Mouse (Mus musculus) megakaryocyte, embryonic 14.5 days (primary cell): ENCODE measurements around the gene Tor3a. TPM values are rescaled to one million over a fixed set of nuclear protein-coding genes. Genes with fewer than 3 reads are reported as not detected.
A peak's percentile ranks its signal among the peaks of the same experiment; 100 is the strongest.

Experiments used
- H3K27me3 ChIP-seq: replicated peaks from 2 replicates; pipeline ENCODE3; 2012; ENCODE audit warnings: inconsistent platforms
- H3K36me3 ChIP-seq: replicated peaks from 2 replicates; pipeline ENCODE3; 2012; ENCODE audit warnings: low read length, inconsistent platforms, mixed read lengths
- H3K4me1 ChIP-seq: 2 replicates; pipeline ENCODE4 v1.6.1; 2012; ENCODE audit warnings: inconsistent platforms
- H3K4me3 ChIP-seq: replicated peaks from 2 replicates; pipeline ENCODE3; 2012; ENCODE audit warnings: moderate library complexity, mild to moderate bottlenecking, inconsistent platforms
- H3K9me3 ChIP-seq: 2 replicates; pipeline ENCODE4 v1.6.1; 2012; ENCODE audit warnings: inconsistent platforms
- FLI1 ChIP-seq: IDR thresholded peaks from 2 replicates; pipeline ENCODE4 v1.6.1; 2012; ENCODE audit warnings: low read length, inconsistent platforms, mixed read lengths
- GATA1 ChIP-seq: IDR thresholded peaks from 3 replicates; pipeline ENCODE4 v1.6.1; 2012; ENCODE audit warnings: mixed read lengths, low read length, inconsistent platforms, borderline replicate concordance
- polyA plus RNA-seq: library from polyadenylated mRNA; stranded (reverse); fragments of >175 nt; gene quantifications from 2 replicates; pipeline ENCODE4 v1.2.3, GENCODE M21; 2012; ENCODE audit warnings: low replicate concordance; ENCODE audit not compliant: insufficient read depth

The Tor3a gene
- polyA plus RNA-seq, 1 experiment, result 18.1 TPM

GRCm38 (mm10) chr1:156639455-156639854 is 34.7 kb downstream of the Tor3a start:
- Histone ChIP-seq H3K36me3 (peaks cover 90% of the 10 kb centered on the region), H3K27me3 (no peaks in the 10 kb centered on the region), H3K9me3 (no peaks in the 10 kb centered on the region), H3K4me1 (peaks cover 29% of the 10 kb centered on the region), H3K4me3 (no peak overlapping the region)
- no peak for TF ChIP-seq GATA1
- TF ChIP-seq FLI1, result no peak

- no peaks in the 10 kb centered on the region for H3K9me3 ChIP-seq
- no peak overlapping the region for H3K4me3 ChIP-seq
- TF ChIP-seq GATA1 (no peak), FLI1 (no peak)
- no peaks in the 10 kb centered on the region for H3K27me3 ChIP-seq
- peaks cover 89% of the 10 kb centered on the region for H3K36me3 ChIP-seq
- H3K4me1 ChIP-seq, result peaks cover 10% of the 10 kb centered on the region
Observed at GRCm38 (mm10) chr1:156635148-156635547, 39.0 kb downstream of the Tor3a start.

GRCm38 (mm10) chr1:156633095-156633494 is 41.1 kb downstream of the Tor3a start:
- no peak for TF ChIP-seq FLI1
- TF ChIP-seq GATA1, result no peak
- Histone ChIP-seq H3K27me3 (no peaks in the 10 kb centered on the region), H3K36me3 (peaks cover 89% of the 10 kb centered on the region)

DNA sequence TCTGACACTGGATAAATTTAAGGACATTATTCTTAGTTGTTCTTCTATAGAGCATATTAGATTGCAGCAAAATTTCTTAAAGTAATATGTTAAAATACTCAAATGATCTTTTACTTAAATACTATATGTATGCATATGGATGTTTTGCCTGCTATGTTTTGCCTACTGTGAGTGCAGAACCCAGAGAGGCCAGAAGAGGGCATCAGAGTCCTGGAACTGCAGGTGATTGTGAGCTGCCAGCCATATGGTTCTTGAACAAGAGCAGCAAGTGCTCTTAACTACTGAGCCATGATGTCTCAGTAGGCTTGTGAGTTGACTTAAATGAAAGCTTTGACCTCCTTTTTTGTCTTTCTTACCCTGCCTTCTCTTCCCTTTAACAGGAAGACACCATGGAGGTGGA is 43.2 kb downstream of the Tor3a start:
- Histone ChIP-seq H3K27me3 (no peaks in the 10 kb centered on the region), H3K4me3 (no peak overlapping the region), H3K9me3 (no peaks in the 10 kb centered on the region), H3K36me3 (peaks cover 85% of the 10 kb centered on the region), H3K4me1 (0 out of 2 replicates have a peak, but pooled peaks cover 3% of the 10 kb centered on the region)
- TF ChIP-seq FLI1, result no peak
- TF ChIP-seq GATA1, result no peak

More at GRCm38 (mm10) chr1:156633095-156633494, 41.1 kb downstream of the Tor3a start:
- H3K4me3 ChIP-seq, result no peak overlapping the region
- H3K9me3 ChIP-seq, result no peaks in the 10 kb centered on the region
- H3K4me1 ChIP-seq, result 0 out of 2 replicates have a peak, but pooled peaks cover 6% of the 10 kb centered on the region

GRCm38 (mm10) chr1:156629984-156630383 is 44.2 kb downstream of the Tor3a start:
- peaks cover 84% of the 10 kb centered on the region for H3K36me3 ChIP-seq
- no peak overlapping the region for H3K4me3 ChIP-seq
- no peak for TF ChIP-seq FLI1
- TF ChIP-seq GATA1, result no peak

DNA sequence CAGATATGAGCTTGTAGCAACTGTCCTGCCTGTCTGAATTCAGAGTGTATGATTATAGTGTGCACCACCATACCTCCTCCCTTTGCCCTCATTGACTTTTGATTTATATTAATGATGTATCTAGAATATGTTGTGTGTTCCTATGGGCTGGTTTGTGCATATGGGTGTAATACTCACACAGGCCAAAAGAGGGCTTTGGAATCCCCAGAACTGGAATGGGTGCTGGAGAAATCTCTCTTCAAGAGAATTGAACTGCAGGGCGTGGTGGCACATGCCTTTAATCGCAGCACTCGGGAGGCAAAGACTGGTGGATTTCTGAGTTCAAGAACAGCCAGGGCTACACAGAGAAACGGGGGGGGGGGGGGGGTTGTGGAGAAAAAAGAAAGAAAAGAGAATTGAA is 47.4 kb downstream of the Tor3a start:
- Histone ChIP-seq H3K27me3 (no peaks in the 10 kb centered on the region), H3K4me3 (no peak overlapping the region), H3K9me3 (no peaks in the 10 kb centered on the region), H3K4me1 (peaks cover 25% of the 10 kb centered on the region), H3K36me3 (peaks cover 76% of the 10 kb centered on the region)
- no peak for TF ChIP-seq GATA1
- TF ChIP-seq FLI1, result no peak

More at GRCm38 (mm10) chr1:156629984-156630383, 44.2 kb downstream of the Tor3a start:
- no peaks in the 10 kb centered on the region for H3K9me3 ChIP-seq
- no peaks in the 10 kb centered on the region for H3K27me3 ChIP-seq
- H3K4me1 ChIP-seq, result peaks cover 6% of the 10 kb centered on the region

DNA sequence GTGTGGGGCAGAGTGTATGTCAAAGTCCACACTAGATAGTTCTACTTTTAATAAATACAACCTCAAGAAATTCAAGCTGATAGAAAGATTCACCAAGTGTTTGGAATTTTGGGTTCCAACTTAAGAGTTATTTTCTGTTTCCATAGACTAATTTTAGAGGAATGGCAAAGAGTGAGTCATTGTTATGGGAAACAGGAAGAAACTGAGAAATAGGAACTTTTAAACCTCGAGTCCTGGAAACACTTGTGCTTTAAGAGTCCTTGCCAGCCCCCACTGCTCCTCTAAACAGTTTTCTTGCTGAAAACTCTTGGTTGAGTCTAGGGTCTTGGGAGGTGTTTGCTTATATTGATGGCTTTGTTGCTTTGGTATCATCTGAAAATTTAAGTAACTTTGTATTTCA is 49.9 kb downstream of the Tor3a start:
- no peaks in the 10 kb centered on the region for H3K9me3 ChIP-seq
- H3K27me3 ChIP-seq, result no peaks in the 10 kb centered on the region
- no peak for TF ChIP-seq GATA1
- no peak for TF ChIP-seq FLI1
- no peak overlapping the region for H3K4me3 ChIP-seq
- peaks cover 38% of the 10 kb centered on the region for H3K4me1 ChIP-seq
- H3K36me3 ChIP-seq, result peaks cover 59% of the 10 kb centered on the region

- TF ChIP-seq FLI1 (no peak), GATA1 (no peak)
- H3K4me1 ChIP-seq, result peaks cover 65% of the 10 kb centered on the region
- H3K4me3 ChIP-seq, result no peak overlapping the region
- H3K27me3 ChIP-seq, result no peaks in the 10 kb centered on the region
- H3K36me3 ChIP-seq, result peaks cover 40% of the 10 kb centered on the region
- H3K9me3 ChIP-seq, result no peaks in the 10 kb centered on the region
Observed at GRCm38 (mm10) chr1:156620951-156621350, 53.2 kb downstream of the Tor3a start.

DNA sequence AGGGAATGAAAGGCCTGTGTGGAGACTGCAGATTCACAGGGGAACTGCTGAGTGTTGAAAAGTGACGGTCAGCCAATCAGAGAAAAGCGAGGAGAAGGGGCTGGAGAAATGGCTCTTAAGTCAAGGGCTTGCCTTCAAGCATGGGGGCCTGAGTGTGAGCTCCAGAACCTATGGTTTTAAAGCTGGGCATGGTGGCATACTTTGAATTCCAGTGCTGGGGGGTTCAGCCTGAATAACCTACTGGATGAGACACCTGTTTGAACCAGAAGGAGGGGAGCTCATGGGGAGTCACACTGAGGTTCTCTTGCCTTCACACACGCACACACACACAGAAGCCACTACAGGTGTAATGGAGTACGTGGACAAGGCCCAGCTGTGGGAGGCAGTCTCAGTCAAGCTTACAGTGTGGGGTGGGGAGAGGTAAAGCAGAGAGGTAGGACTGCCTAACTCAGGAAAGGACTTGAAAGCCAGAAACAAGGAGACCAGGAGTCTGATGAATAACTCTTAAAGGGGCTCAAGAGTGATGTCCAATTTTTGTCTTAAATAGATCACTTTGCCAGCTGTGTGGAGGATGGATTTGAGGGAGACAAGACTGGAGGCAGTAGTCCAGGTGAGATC is 53.8 kb downstream of the Tor3a start:
- H3K4me1 ChIP-seq, result peaks cover 70% of the 10 kb centered on the region
- TF ChIP-seq GATA1, result no peak
- TF ChIP-seq FLI1, result no peak
- H3K27me3 ChIP-seq, result no peaks in the 10 kb centered on the region

DNA sequence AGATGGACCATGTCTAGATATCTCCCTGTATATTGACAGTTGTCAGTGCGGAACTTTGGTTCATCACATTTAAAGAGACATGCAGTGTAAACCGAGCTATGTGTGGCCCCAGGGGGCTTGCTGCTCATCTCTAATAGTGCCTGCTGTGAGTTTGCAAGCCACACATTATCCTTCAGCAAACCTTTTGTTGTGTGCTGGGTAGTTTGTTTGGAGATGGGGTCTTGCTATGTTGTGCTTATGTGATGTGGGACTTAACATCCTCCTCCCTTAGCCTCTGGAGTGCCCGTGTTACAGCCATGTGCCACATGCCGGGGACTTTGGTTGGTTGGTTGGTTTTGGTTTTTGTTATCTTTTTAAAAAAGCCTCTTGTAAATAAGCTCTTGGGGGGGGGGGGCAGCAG is 56.3 kb downstream of the Tor3a start:
- no peak for TF ChIP-seq FLI1
- TF ChIP-seq GATA1, result no peak

More for the DNA sequence above, 53.8 kb downstream of the Tor3a start:
- Histone ChIP-seq H3K36me3 (peaks cover 35% of the 10 kb centered on the region), H3K4me3 (no peak overlapping the region), H3K9me3 (no peaks in the 10 kb centered on the region)

More for the DNA sequence above, 56.3 kb downstream of the Tor3a start:
- Histone ChIP-seq H3K4me3 (peak overlapping the region; percentile 78), H3K36me3 (peaks cover 18% of the 10 kb centered on the region), H3K4me1 (peaks cover 67% of the 10 kb centered on the region), H3K9me3 (no peaks in the 10 kb centered on the region), H3K27me3 (no peaks in the 10 kb centered on the region)
